Mouse (Mus musculus) left cerebral cortex, postnatal 10 days (tissue): ENCODE data around the gene Gria4. TPM values are rescaled to one million over a fixed set of nuclear protein-coding genes. Genes with fewer than 3 reads are reported as not detected.
"Not testable (repeated sequence)": the region's sequence is repeated elsewhere in the genome, so short reads cannot be mapped to it uniquely, and the experiment has no call there.

Experiments
- DNase-seq, 2 experiments: peaks; one replicate each; pipeline ENCODE4 v3.0.0; 2021 to 2022; ENCODE audit warnings: low spot score in 2 of 2, mixed read lengths in 1 of 2; ENCODE audit errors: extremely low spot score in 1 of 2
- intact Hi-C: fragments of 180-260 bp; cut with DNase I; formaldehyde crosslinking; loops from one replicate; pipeline ENCODE4 v1.15.1; 2025
- total RNA-seq, 2 experiments: library from RNA; stranded (reverse); gene quantifications; 2 replicates each; pipeline ENCODE4 v1.2.3; 2021

The Gria4 gene
- total RNA-seq, 2 experiments from 2014 or later, result 85.8 to 86.6 TPM

DNA sequence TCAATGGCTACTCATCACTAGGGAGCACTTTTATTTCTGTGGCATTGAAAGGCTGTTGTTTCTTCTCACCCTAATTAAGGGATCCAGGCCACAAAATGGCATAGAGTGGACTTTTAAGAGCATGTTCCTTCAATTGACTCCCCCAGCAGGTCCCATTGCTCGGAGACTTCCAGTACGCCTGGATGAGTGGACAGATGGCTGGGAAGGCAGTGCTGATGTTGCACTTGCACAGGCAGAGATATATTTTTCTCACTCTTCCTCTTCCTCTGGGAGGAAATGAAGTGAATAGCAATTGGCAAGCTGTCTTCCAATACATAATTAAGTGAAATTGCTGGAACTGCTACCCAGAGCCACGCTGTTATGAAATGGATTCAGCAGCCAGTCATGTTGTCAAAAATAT, 190.7 kb downstream of the Gria4 start:
- DNase-seq, result no peak
- intact Hi-C loops, result no loop called here

GRCm38 (mm10) chr9:4604236-4604635, 191.8 kb downstream of the Gria4 start:
- DNase-seq, result no peak
- intact Hi-C loops, result no loop called here

DNA sequence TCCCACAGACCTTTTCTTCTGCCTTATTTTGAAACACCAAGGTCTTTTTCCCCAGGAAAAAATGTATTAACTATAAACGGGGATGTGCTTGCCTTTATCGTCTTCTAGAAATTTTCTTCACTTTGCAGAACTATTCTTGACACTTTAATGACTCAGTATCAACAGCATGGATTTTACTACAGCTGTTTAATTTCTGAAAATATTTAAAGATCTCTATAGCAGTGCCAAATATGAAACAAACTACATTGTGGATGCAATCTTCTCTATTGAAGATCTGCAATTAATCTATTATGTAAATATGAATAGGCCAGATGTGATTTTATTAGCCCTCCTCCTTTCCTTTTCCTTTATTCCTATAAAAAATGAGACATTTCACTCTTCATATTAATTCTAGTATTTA, 194.2 kb downstream of the Gria4 start:
- no peak for DNase-seq
- intact Hi-C loops, result no loop called here

DNA sequence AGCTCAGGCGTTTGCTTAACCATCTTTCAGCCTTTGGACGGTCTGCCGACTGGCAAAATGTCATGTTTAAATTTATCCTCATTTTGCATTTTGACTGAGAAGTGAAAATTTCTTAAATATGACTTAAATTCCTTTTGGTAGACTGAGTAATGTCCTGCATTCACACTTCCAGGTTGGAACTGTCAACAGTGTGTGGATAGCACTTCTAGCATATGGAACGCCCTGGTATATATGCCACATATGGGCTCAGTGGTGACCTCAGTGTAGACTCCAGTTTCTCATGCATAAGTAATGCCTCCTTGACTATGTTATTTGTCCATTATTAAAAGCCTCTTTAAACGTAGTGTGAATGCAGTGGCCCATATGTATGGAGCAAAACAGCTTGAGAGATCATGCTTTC, 222.4 kb downstream of the Gria4 start:
- no peak for DNase-seq
- intact Hi-C loops, result no loop called here

- intact Hi-C loops, result no loop called here
- no peak for DNase-seq
These were observed 240.5 kb downstream of the Gria4 start for GRCm38 (mm10) chr9:4555415-4555959.

- no peak for DNase-seq
- intact Hi-C loops, result loop anchor here (10.0 kb wide), 2 partner anchors 256 to 1096 kb away; partner anchors contain the start of gene Gria4
These were observed 256.8 kb downstream of the Gria4 start for GRCm38 (mm10) chr9:4539218-4539617.

GRCm38 (mm10) chr9:4536514-4537150, 259.4 kb downstream of the Gria4 start:
- DNase-seq, result no peak
- intact Hi-C loops, result loop anchor here (10.0 kb wide), 2 partner anchors 258 to 1098 kb away; partner anchors contain the start of gene Gria4

GRCm38 (mm10) chr9:4514563-4514885, 281.5 kb downstream of the Gria4 start:
- intact Hi-C loops, result no loop called here

DNA sequence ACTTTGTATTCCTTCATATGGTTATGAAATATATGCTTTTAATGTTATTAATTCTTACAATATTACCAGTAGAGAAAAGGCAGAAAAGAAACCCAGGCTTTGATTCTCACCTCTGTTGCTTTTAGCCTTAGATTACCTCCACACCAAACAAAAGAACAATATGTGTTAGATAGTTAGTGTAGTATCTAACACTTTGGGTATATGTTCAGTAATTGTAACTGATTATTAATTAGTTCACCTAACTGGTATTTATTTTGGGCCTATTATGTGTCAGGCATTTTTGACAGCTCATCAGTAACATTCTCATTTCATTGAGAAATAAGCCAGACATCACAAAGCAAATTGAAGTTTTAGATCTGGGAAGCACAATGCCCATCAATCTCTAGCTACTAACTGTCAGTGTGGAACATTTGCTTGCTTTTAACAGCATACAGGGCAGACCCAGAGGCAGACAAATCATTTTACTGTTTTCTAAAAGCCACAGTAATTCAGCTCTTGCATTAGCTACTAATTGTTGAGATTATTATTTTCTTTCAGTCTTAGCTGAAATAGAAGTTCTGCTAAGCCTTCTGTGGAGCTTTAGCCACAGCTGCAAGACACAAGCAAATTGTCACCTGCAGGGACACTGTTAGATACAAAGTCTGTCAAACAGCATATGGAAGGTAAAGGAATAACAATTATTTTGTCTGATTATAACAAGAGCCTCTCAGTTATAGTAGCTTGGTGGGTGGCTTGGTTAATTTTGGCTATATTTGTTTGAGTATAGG, 282.1 kb downstream of the Gria4 start:
- DNase-seq, result no peak
- intact Hi-C loops, result no loop called here

More at GRCm38 (mm10) chr9:4514563-4514885, 281.5 kb downstream of the Gria4 start:
- DNase-seq, result peak in 1 of 2 experiments; percentile 40

DNA sequence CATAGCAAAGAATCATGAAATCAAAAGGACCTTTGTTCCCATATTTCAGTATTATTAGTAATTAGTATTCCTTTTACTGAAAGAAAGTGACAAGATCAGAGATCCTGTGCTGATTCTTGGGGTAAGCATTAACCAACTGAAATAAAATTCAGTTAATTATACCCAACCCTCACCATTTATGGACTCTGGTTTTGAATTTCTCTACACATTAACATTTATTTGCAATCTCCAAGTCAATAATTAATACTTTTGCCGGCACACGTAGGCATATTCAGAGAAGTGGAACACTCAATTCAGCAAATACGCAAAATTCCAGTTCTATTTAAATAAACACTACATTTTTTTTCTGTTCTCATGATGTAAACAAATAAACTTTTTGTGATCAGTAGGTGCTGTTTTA, 289.9 kb downstream of the Gria4 start:
- intact Hi-C loops, result no loop called here
- no peak for DNase-seq

DNA sequence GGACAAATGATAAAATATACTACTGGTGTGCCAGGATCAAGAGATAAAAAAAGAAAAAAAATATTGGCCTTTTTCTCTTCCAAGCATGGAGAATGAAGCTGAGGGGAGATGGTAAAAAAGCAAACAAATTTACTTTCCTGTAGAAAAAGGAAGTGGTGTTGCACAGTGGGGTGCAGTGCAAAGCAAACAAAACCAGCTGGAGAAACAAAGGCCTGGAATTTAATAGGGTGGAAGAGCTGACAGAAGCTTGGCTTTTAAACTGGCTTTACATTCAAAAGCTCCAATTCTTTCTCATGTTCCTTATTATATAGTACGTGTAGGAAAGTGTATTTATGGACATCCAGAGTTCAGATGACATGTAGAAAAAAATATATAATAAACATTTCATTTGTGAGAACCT, 290.9 kb downstream of the Gria4 start:
- intact Hi-C loops, result no loop called here

DNA sequence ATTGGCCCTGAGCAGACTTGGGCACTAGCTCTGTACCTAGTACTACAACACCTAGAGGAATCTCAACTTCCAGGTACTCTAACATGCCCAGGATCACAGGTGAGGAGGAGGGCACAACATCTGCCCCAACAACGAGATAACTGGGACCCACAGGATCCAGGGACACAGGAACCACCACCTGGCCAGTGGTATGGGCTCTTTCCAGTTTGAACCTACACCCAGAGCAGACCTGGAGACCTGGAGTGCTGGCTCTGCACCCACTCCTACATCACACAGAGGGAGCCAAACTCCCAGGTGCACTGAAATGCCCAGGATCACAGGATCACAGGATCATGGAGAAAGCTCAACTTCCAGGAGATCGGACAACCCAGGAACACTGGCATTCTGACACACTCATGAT, 309.6 kb downstream of the Gria4 start:
- DNase-seq, result no peak
- intact Hi-C loops, result no loop called here

More for the DNA sequence above, 290.9 kb downstream of the Gria4 start:
- no peak for DNase-seq

DNA sequence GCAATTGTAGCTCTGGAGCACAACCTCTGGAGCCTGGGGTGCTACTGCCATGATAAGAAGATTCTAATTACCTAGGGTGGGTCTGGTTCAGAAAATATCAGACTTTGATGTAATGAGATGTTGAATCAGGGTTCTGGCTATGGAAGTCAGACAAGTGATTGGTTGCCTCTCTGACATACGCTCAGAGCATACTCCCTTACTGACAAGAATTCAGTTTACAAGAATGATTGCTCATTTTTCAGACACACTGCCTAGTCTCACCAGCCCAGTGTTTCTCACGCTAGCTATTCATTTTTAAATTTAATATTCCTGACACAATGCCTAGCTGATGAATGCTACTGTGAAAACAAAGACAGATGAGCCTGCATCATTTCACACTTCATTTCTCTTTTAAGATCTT, 311.5 kb downstream of the Gria4 start:
- DNase-seq, result no peak
- intact Hi-C loops, result no loop called here

GRCm38 (mm10) chr9:4470791-4471190, 325.2 kb downstream of the Gria4 start:
- intact Hi-C loops, result no loop called here
- no peak for DNase-seq

DNA sequence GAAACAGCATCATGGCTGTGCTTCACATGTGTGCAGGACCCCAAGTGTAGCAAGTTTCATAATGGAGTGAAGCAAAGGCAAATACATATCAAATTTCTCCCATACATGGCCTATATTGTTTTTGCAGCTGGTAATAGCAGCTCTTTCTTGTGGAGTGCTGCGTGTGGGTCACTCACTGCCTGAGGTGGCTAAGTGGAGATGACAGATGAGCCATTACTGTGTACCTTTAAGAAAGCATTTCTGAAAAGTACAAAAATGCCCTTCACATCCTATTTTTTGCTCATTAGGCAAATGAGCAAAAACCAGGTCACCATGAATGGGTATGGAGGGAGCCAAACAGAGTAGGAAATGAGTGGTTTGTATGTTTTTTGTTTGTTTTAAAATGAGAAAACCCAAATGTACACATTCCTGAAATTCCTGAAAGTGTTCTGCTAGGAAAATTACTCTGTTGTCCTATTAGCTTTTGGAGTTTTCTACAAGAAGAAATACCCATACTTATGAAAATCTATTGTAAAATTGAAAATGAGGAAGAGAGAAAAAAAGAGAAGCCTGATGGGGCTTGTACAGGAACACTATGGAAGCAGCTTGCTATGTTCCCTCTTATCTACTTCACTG, 336.5 kb downstream of the Gria4 start:
- intact Hi-C loops, result no loop called here
- no peak for DNase-seq

DNA sequence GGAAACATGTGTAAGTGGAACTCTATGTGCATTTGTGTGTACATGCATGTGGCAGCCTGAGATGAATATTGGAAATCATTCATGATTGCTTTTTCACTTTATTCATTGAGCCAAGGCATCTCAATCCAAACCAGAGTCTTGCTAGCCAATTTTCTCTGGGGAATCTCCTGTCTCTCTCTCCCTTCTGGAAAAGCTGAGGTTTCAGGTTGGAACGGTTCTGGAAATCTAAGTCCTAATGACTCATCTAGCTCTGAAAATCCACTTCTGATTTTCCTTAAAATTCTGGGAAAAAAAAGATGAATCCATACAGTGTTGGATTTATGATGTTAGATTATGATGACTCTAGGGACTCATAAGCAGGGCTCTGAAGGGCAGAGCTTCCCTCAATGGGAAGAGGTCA, 337.8 kb downstream of the Gria4 start:
- intact Hi-C loops, result no loop called here
- DNase-seq, result no peak

GRCm38 (mm10) chr9:4457644-4458043, 338.4 kb downstream of the Gria4 start:
- intact Hi-C loops, result no loop called here
- no peak for DNase-seq

GRCm38 (mm10) chr9:4442908-4443307, 353.1 kb downstream of the Gria4 start:
- intact Hi-C loops, result no loop called here

DNA sequence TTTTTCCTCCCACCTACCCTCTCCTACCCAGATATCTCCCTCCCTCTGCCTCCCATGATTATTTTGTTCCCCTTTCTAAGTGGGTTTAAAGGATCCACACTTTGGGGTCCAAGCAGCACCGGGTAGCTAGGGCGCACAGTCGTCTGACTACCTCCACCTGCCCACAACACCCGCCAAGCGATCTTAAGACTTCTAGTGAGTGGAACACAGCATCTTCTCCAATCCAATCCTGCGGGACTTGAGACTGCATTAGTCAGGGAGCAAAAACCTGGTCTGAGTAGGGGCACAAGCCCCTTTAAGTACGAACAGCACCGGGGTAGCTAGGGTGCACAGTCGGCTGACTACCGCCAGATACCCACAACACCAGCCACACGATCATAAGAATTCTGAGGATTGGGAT, 395.2 kb downstream of the Gria4 start:
- intact Hi-C loops, DNase-seq: not testable (repeated sequence)

More at GRCm38 (mm10) chr9:4442908-4443307, 353.1 kb downstream of the Gria4 start:
- peak in 1 of 2 experiments; percentile 40 for DNase-seq
